Comparison of ENCODE assay signal across 8 mouse cellular contexts in genomic region chr13:55443799-55444285, GRCm38 (mm10). TPM values are rescaled to one million over a fixed set of nuclear protein-coding genes. Genes with fewer than 3 reads are reported as not detected.
DNase-seq lines count a peak whose midpoint lies in the region; ATAC-seq and TF ChIP-seq lines count a peak whose summit lies in the region.

No protein-coding gene starts in this region.

- peak overlapping the region; percentile 70; the same call in 1 of the 2 replicates for H3K9ac ChIP-seq in embryonic facial prominence, embryonic 13.5 days
- peak overlapping the region; percentile 63 for H3K9ac ChIP-seq in neural tube, embryonic 15.5 days (replicated peaks)

- no peak for TF ChIP-seq POLR2A in lung, adult 2 months (IDR thresholded peaks at IDR 0.05; ENCODE audit: borderline replicate concordance, extremely low read depth, low read depth, low read length)

- ATAC-seq in embryonic facial prominence, embryonic 13.5 days (ENCODE audit: insufficient number of reproducible peaks, insufficient read depth, low FRiP score, low TSS enrichment, low read depth): no peak
- ATAC-seq in neural tube, embryonic 15.5 days (ENCODE audit: low FRiP score): no peak

- peak overlapping the region; percentile 97 for H3K4me3 ChIP-seq in lung, adult 2 months (replicated peaks; ENCODE audit: extremely low read depth, low read depth, low read length)
- H3K4me3 ChIP-seq in embryonic facial prominence, embryonic 13.5 days: peak overlapping the region; percentile 86
- H3K4me3 ChIP-seq in limb, embryonic 10.5 days: peak overlapping the region; percentile 95
- peak overlapping the region; percentile 90 for H3K4me3 ChIP-seq in neural tube, embryonic 15.5 days (replicated peaks)

- TF ChIP-seq CTCF in lung, adult 2 months (IDR thresholded peaks at IDR 0.05; ENCODE audit: insufficient read depth, low read length): no peak

- no peaks in the 10 kb centered on the region for H3K36me3 ChIP-seq in embryonic facial prominence, embryonic 13.5 days
- peaks cover 10% of the 10 kb centered on the region for H3K36me3 ChIP-seq in limb, embryonic 10.5 days
- no peaks in the 10 kb centered on the region for H3K36me3 ChIP-seq in neural tube, embryonic 15.5 days

- WGBS in lung, adult 2 months: 29% methylated on average over 9 of the region's 9 CpGs
- 41% methylated on average over 9 of the region's 9 CpGs for WGBS in embryonic facial prominence, embryonic 13.5 days
- WGBS in limb, embryonic 10.5 days: 46% methylated on average over 9 of the region's 9 CpGs
- 30% methylated on average over 9 of the region's 9 CpGs for WGBS in neural tube, embryonic 15.5 days

- peak overlapping the region; percentile 95 for H3K27ac ChIP-seq in embryonic facial prominence, embryonic 13.5 days
- H3K27ac ChIP-seq in limb, embryonic 10.5 days: peak overlapping the region; percentile 98
- H3K27ac ChIP-seq in neural tube, embryonic 15.5 days (replicated peaks): peak overlapping the region; percentile 95

- H3K9me3 ChIP-seq in embryonic facial prominence, embryonic 13.5 days: no peaks in the 10 kb centered on the region
- H3K9me3 ChIP-seq in limb, embryonic 10.5 days (replicated peaks): no peaks in the 10 kb centered on the region
- no peaks in the 10 kb centered on the region for H3K9me3 ChIP-seq in neural tube, embryonic 15.5 days (replicated peaks)

- peaks cover 12% of the 10 kb centered on the region for H3K4me1 ChIP-seq in lung, adult 2 months (ENCODE audit: control insufficient read depth, insufficient read depth, low read length)
- H3K4me1 ChIP-seq in embryonic facial prominence, embryonic 13.5 days: peaks cover 37% of the 10 kb centered on the region
- H3K4me1 ChIP-seq in limb, embryonic 10.5 days: peaks cover 32% of the 10 kb centered on the region
- H3K4me1 ChIP-seq in neural tube, embryonic 15.5 days: peaks cover 38% of the 10 kb centered on the region

- H3K27me3 ChIP-seq in embryonic facial prominence, embryonic 13.5 days: no peaks in the 10 kb centered on the region
- H3K27me3 ChIP-seq in limb, embryonic 10.5 days (ENCODE audit: low read depth, poor library complexity, severe bottlenecking): no peaks in the 10 kb centered on the region
- H3K27me3 ChIP-seq in neural tube, embryonic 15.5 days (replicated peaks): no peaks in the 10 kb centered on the region

- peak overlapping the region; percentile 66 for H3K4me2 ChIP-seq in embryonic facial prominence, embryonic 13.5 days
- peak overlapping the region; percentile 87 for H3K4me2 ChIP-seq in neural tube, embryonic 15.5 days

- DNase-seq in lung, adult 2 months: no peak
- no peak for DNase-seq in lung, postnatal 25 days (ENCODE audit: low spot score)
- DNase-seq in limb, embryonic 10.5 days (ENCODE audit: low spot score): no peak
- DNase-seq in layer of hippocampus, adult 11-12 months (ENCODE audit: low spot score): no peak
- no peak for DNase-seq in left cerebral cortex, adult 9 months (ENCODE audit: low spot score in 2 of 2)
- DNase-seq in left cerebral cortex, adult 18-20 months (ENCODE audit: low spot score in 2 of 2): no peak

RNA-seq across cellular contexts. Expression of gene Grk6, which starts 1.0 kb away (rescaled TPM):
- polyA plus RNA-seq in lung, adult 2 months (2012; rRNA removed): 45.2 and 55.5 TPM in 2 replicates
- 36.4 and 45.3 TPM in 2 replicates for polyA plus RNA-seq in embryonic facial prominence, embryonic 13.5 days (2015; fragmentation: Nextera tagmentation; extraction: Ambion mirVana)
- 63.6 and 71.1 TPM in 2 replicates for polyA plus RNA-seq in limb, embryonic 10.5 days (2016; fragmentation: Nextera tagmentation; extraction: Ambion mirVana)
- 34.2 and 38.4 TPM in 2 replicates for polyA plus RNA-seq in neural tube, embryonic 15.5 days (2015; fragmentation: Nextera tagmentation; extraction: Ambion mirVana)
- 10 to 100 TPM; 63.2 to 64.6 TPM for total RNA-seq in left cerebral cortex, adult 18-20 months (2021)

RNA-seq across cellular contexts. Expression of gene F12, which starts 17.2 kb away (rescaled TPM):
- polyA plus RNA-seq in lung, adult 2 months (2012; rRNA removed): 0.19 and 0.36 TPM in 2 replicates
- 0.24 and 1.6 TPM in 2 replicates for polyA plus RNA-seq in embryonic facial prominence, embryonic 13.5 days (2015; fragmentation: Nextera tagmentation; extraction: Ambion mirVana)
- polyA plus RNA-seq in limb, embryonic 10.5 days (2016; fragmentation: Nextera tagmentation; extraction: Ambion mirVana): 0.14 TPM in 1 of 2 replicates, not detected in the other
- polyA plus RNA-seq in neural tube, embryonic 15.5 days (2015; fragmentation: Nextera tagmentation; extraction: Ambion mirVana): 0.18 and 0.47 TPM in 2 replicates
- total RNA-seq in left cerebral cortex, adult 18-20 months (2021): under 1 TPM; 0.33 to 0.68 TPM

RNA-seq across cellular contexts. Expression of gene Prr7, which starts 20.2 kb away (rescaled TPM):
- polyA plus RNA-seq in lung, adult 2 months (2012; rRNA removed): 5.6 and 9.6 TPM in 2 replicates
- polyA plus RNA-seq in embryonic facial prominence, embryonic 13.5 days (2015; fragmentation: Nextera tagmentation; extraction: Ambion mirVana): 0.96 and 1.2 TPM in 2 replicates
- 0.34 and 0.35 TPM in 2 replicates for polyA plus RNA-seq in limb, embryonic 10.5 days (2016; fragmentation: Nextera tagmentation; extraction: Ambion mirVana)
- 4.2 and 5.8 TPM in 2 replicates for polyA plus RNA-seq in neural tube, embryonic 15.5 days (2015; fragmentation: Nextera tagmentation; extraction: Ambion mirVana)
- total RNA-seq in left cerebral cortex, adult 18-20 months (2021): 10 to 100 TPM; 66.6 to 70.1 TPM

RNA-seq across cellular contexts. Expression of gene Pfn3, which starts 28.8 kb away (rescaled TPM):
- not detected in 2 replicates for polyA plus RNA-seq in lung, adult 2 months (2012; rRNA removed)
- polyA plus RNA-seq in embryonic facial prominence, embryonic 13.5 days (2015; fragmentation: Nextera tagmentation; extraction: Ambion mirVana): not detected in 2 replicates
- polyA plus RNA-seq in limb, embryonic 10.5 days (2016; fragmentation: Nextera tagmentation; extraction: Ambion mirVana): not detected in 2 replicates
- 0.50 and 1.4 TPM in 2 replicates for polyA plus RNA-seq in neural tube, embryonic 15.5 days (2015; fragmentation: Nextera tagmentation; extraction: Ambion mirVana)
- total RNA-seq in left cerebral cortex, adult 18-20 months (2021): not detected

RNA-seq across cellular contexts. Expression of gene Dbn1, which starts 44.1 kb away (rescaled TPM):
- polyA plus RNA-seq in lung, adult 2 months (2012; rRNA removed): 20.6 and 21.6 TPM in 2 replicates
- 275 and 276 TPM in 2 replicates for polyA plus RNA-seq in embryonic facial prominence, embryonic 13.5 days (2015; fragmentation: Nextera tagmentation; extraction: Ambion mirVana)
- 346 and 417 TPM in 2 replicates for polyA plus RNA-seq in limb, embryonic 10.5 days (2016; fragmentation: Nextera tagmentation; extraction: Ambion mirVana)
- polyA plus RNA-seq in neural tube, embryonic 15.5 days (2015; fragmentation: Nextera tagmentation; extraction: Ambion mirVana): 389 and 450 TPM in 2 replicates
- total RNA-seq in left cerebral cortex, adult 18-20 months (2021): 100 to 1,000 TPM; 263 to 271 TPM
